Mouse (Mus musculus): Measurements from ENCODE around the gene Dapk3.

The Dapk3 gene

GRCm38 (mm10) chr10:81240876-81241275, 58.1 kb downstream of the Dapk3 start:
- DNase-seq (ENCODE audit: low spot score), result peak; percentile 40

- DNase-seq (ENCODE audit: low spot score), result no peak
Measured at GRCm38 (mm10) chr10:81242021-81242420, 59.2 kb downstream of the Dapk3 start.

Data from adipocyte (in vitro differentiated cells).